Mouse (Mus musculus) c-Kit-negative CD71-positive TER-119-positive erythroid progenitor cells, embryonic 14.5 days (primary cell): ENCODE measurements around the gene 1700028K03Rik.

Experiments
- DNase-seq: peaks from one replicate; pipeline ENCODE4 v3.0.0-alpha.2; 2013; ENCODE audit warnings: low read depth, low spot score

The 1700028K03Rik gene

DNA sequence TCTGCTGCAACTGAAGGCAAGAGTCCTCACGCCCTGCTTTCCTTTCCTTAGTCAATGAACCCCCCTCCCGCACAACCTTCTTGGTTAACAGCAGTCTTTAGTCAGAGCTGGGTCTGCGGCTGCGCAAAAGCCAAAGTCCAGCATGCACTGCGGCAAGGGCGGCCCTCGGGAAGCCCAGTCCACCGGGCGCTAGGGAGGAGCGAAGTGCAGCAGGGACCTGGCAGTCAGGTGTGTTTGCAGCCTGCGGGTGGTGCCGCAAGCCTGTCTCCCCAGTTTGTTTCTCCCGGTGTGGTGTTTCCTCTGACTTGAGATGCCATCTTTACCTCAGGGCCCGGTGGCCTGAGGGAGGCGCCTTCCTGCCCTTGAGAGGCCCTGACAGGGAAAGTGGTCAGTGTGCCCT, at the start of gene 1700028K03Rik:
TSS of gene 1700028K03Rik (plus strand) at position 129 of the 400 bp plus-strand sequence.
- no peak for DNase-seq

DNA sequence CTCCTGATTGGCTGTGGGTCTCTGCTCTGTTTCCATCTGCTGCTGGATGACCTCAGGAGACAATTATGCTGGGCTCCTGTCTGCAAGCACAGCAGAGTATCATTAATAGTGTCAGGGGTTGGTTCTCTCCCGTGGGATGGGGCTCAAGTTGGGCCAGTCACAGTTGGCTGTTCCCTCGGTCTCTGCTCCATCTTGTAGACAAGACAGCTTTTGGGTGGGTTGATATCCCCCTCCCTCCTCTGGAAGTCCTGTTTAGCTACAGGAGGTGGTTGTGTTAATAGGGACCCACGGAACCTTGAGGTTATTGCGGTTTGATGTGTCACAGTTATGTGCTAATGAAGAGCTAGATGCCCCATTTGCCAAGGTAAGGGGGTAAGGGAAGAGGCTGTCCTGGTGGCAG, 45.5 kb upstream of the 1700028K03Rik start:
- no peak for DNase-seq

DNA sequence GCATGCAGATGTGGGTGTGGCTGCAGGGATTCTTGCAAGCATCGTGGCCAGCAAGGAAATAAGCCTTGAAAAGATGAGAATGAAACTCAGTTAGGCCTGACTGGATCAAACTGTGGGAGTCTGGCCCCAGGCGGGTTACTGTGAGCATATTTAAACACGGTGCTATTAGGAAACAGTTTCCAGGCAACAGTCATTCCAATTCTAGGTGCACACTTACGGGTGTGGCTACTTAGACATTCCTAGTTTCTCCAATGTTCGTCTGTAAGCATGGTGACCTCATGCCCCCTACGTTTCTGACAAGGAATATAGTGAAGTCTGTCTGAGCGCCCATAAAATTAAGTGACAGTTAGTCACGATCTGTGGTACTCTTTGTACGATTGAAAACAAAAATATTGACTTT, 43.5 kb upstream of the 1700028K03Rik start:
- DNase-seq = no peak

DNA sequence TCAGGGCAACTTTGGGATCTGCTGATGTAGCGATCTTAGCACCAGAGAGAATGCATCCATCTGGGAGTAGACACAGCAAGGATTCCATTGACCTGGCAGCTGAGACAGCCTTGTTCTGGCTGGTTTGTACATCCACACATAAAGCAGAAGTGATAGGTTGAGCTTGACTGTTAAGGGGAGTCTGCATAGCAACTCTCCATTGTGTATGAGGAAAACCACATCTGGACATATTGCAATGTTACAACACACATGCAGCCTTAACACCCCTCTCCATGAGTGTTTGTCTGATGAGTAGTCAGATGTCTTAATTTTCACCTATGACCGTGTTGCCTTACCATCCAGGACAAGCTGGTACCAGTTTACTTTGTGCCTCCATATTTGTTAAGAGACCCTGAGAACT, 42.0 kb upstream of the 1700028K03Rik start:
- no peak for DNase-seq

DNA sequence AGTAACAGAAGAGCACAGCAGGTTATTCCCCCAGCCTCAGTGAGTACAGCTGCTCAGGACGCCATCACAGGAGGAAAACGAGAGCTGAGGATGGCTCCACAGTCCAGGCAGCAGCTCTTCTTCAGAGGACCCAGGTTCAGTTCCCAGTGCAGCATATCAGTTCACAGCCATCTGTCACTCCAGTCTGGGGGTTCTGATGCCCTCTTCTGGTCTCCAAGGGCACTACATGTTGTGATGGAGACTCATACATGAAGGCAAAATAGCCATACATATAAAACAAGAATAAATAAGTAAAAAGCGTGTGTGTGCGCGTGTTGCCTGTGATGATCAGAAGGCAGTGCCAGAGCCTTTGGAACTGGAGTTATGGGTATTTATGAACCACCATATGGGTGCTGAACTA, 39.8 kb upstream of the 1700028K03Rik start:
- DNase-seq = no peak

DNA sequence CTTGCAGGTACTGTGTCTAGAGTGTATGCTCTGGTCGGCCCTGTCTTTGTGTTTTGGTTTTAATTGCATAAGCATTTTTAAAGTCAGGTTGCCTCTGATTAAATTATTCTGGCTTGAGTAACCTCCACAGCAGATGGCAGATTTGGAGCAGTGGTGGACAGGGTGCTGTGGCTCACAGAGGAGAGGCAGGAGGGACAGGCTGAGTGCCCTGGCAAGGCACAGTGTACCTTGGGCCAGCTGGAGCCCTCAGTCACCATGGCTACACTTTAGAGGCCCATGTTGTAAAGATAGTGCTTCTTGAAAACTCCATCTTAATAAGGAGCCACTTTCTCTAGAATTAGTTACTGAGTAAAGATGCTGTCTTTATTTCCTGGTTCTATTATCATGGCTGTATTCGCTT, 38.5 kb upstream of the 1700028K03Rik start:
- DNase-seq = no peak

DNA sequence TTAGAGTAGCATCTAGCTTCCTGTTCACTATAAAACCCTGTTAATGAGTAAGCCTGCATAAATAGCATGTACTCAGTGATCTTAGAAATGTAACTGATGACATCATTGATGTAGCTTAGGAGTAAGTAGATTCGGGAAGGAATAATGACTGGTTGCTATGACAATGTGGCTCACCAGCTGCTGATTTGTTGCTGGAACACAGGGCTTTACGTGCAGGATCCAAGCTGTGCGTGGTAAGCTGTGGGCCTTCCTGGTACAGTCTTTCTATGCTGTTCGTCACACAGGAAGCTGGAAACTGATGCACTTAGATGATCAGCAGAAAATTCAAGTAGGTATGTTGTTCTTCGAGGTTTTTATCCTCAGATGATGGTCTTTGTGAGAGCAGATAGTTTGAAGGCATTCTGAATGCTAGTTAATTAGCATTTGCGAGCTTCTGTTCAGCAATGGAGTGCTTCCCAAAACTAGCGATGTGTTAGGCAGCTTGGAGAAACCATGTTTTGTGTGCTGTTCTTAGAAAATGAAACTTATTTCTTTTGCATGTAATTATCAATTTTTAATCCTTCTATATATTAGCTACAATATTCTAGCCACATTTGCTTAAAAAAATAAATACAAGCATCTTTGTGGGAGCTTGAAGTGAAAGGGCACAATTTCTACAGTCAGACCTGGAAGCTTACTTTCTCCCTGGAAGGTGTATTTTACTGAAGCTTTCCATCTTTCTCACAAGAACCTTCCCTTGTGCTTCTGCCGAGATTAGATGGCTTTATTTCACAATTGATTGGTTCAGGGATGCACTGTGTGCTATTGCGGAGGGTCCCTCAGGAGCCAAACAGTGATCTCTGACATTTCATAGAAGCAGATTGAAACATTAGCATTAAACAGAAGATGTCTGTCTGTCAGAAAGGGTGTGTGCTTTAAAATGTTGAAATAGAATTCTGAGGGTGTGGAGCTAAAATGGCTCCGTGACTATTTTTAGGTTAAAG, 36.7 kb upstream of the 1700028K03Rik start:
- DNase-seq = no peak

DNA sequence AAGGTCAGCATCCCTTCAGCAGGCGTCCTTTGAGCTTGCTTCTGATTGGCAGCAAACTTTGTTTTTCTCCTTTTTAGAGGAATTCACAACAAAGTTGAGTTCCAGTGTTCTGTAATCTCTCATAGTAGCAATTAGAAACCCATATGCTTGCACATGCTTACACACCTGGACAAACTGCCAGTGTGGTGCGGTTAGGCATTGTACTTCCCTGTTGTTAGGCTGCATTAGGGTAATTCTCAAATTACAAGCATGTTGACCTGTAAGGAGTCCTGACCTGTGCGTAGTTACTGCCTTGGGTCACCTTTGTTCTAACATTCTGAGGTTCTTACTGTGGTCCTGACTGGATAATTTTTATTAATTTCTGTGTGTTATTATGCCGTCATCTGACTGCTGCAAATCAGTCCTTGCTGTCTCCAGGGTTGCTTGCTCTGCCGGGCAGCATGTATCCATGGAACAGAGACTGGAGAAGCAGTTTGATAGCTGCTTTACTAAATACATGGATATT, 35.7 kb upstream of the 1700028K03Rik start:
- DNase-seq = no peak

DNA sequence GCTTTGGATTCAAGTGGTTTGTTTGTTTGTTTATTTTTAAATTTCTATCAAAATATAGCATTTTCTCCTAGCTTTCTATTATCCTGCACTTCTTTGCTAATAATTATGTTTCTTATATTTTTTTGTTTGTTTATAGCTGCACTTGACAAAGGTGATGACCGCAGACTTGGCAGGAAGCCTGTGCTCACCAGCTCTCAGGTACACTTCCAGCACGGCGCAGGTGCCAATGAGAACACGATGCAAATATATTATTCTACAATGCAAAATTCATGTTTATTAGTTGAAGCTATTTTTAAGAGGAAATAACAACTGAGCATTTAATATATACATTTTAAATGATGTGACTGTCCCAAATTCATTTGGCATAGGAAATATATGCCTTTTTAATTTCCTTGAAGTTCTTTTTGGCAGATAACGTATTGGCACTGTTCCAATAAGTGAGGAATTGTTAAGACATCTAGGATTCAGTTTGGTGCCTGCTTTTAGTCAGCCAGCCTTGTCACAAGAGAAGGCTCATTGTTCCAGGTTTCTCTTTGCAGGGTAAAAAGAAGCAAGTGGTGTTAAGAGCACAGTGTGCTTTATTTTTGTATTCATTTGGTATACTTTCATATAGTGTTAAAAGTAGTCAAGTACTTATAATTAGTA, 34.5 kb upstream of the 1700028K03Rik start:
- no peak for DNase-seq

DNA sequence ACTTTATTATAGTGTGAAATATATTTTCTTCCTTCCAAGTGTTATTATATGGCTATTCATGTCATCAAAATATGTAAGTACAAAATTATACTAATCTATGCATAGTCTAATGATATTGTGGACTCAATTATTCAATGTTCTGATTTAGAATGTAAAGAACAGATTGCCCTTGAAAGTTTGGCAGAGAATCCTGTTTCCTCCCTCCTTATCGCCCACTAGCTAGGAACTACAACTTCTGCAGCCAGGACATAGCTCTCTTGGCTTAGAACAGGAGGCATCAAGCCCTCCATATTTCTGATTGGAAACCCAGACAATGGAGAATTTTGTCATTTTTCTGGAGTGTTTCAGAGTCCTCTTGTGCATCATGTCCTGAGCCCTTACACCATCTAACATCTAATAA, 33.8 kb upstream of the 1700028K03Rik start:
- no peak for DNase-seq

DNA sequence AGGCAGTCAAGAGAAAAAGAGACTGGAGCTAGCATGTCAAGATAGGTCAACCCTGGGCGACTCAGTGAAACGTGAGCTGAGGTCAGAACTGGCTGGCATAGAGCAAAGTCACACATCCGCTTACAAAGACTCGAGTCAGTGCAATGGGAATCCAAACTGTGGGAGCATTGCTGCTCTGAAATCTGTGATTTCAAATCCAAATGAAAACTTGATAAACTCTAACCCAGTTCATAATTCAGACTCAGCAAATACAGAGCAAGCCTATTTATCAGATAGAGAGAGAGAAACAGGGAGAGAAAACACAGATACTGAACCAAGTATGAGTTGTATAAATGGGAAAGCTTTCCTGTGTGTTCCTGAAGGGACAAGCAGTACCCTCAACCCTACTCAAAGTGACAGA, 27.2 kb upstream of the 1700028K03Rik start, which contains the start of gene Gm42669:
TSS of gene Gm42669 (plus strand) at position 301 of the 400 bp plus-strand sequence.
- no peak for DNase-seq

DNA sequence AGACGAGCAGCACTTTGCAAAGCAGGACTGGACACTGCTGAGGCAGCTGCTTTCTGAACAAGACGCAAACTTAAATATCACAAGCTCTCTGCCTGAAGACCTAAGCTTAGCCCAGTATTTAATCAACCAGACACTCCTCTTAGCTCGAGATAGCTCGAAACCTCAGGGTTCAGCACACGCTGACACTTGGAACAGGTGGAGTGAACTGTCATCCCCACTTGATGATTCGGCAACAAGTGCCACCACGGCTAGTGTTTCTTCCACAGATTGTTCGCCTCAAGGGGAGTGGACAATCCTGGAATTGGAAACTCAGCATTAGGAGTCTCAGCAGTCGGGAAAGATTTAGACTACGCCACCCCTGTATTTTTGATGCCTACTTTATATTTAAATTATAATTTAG, 24.0 kb upstream of the 1700028K03Rik start:
- DNase-seq = no peak

DNA sequence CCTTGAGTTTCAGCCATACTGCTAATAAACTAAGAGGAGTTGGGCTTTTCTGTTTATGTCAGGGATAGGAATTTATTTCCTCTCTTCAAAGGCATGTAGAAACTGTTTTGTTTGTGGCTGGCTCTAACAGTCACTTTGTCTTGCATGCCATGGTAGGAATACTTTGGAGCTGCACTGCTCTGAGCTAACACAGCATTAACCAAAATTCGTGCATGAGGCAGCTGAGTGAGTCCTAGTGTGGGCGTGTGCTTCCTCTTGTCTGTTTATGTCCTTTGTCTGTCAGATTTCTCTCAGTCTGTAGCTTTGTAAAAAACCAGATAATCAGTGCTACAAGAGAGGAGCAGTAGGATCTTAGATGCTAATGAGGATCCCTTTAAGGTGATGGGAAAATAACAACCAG, 23.2 kb upstream of the 1700028K03Rik start:
- no peak for DNase-seq

DNA sequence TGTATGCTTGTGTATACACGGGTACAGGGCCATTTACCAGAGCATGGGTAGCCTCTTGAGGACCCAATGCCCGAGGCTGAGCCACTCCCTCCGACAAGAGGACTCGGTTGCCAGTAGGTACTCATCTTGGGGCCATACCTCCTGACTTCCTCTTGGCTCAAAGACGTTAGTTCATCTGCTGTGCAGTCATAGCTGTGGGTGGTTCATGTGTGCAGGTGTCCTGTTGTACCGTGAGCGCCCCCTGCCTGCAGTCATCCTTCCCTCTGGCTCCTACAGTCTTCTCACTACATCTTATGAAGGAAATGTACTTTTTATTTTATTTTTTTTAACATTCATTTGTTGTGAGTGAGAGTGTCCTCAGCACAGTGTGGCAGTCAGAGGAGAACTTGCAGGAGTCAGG, 20.9 kb upstream of the 1700028K03Rik start:
- DNase-seq = peak; percentile 34

DNA sequence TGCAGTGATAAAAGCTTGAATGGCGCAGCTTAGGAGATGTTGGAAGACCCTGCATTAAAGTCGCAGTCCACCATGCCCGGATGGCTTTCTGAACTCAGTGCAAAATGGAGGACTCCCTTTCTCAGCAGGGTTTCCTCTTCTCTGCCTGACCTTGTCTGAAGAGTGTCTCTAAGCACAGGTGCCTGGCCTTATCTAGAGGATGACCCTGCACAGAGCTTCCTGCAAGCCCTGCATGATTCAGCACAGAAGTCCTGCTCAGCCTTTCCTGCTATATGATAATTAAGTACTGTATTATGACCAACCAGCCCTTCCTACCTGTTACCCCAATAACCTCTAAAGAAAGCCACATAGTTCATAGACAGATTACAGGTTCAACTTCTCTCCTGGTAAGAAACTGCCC, 19.1 kb upstream of the 1700028K03Rik start:
- no peak for DNase-seq

DNA sequence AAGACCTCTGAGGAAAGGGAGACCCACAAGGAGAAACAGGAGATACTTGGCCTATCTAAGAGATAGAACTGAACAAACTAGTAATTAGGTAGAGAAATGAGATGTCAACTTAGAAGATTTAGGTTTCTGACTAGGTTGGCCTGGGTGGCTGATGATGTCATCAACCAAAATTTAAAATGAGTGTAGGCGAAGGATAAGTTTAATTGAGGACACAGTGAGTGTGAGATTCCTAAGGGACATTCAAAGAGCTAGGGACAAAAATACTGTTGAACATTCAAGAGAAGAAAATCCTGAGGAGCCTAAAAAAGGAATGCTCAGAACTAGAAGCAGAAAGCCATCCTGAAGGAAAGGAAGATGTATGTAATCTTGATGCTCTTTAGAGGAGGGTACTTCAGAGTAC, 18.4 kb upstream of the 1700028K03Rik start:
- no peak for DNase-seq

DNA sequence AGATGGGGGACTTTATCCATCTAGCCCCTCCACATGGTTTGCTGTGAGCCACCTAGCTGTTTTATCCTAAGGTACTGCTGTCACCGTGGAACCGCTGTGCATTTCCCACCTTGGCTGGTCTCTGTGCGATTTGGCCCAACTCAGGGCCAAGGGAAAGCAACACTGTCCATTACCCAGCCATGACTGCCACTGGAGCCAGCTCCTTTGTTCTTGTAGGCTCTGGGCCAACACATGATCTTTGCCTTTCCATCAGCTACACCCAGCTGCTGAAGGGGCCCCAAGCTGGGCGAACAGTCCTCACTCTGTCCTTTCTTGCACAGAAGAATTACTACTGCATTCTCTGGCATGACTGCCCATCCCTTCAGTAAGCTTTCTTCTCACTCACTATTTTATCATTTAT, 15.9 kb upstream of the 1700028K03Rik start:
- DNase-seq = no peak

DNA sequence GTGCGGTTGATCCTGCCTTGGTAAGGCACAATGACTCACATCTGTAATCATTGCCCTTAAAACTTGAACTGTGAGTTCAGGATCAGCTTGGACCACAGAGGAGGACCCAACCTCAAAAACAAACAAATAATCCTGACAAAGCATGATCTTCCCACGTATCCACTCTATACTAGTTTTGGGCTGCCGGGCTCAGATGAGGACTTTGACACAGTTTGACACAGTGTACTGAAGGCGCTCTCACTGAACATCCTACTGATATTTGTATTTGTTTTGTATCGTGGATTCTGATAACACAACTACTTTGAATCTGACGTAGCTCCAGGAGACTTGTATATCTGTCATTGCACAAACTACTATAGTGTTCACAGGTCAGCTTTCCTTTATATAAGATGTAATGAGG, 13.1 kb upstream of the 1700028K03Rik start:
- no peak for DNase-seq

DNA sequence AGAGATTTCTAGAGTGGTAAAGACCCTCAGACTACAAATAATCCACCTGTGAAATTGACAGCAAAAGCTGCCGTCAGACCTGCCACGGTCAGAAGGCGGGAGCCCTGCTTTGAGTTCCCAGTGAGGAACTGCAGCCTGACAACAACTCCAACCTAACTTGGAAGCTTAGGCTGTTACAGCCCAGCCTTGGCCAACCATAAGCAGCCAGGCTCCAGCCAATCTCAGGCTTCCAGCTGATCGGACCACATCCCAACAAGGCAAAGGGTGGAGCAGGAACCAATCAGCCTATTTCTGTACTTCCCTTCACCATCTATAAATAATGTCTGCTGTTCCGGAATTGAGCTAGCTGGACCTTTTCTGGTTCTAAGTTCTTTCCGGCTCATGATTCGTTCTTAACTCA, 12.6 kb upstream of the 1700028K03Rik start:
- DNase-seq = no peak

DNA sequence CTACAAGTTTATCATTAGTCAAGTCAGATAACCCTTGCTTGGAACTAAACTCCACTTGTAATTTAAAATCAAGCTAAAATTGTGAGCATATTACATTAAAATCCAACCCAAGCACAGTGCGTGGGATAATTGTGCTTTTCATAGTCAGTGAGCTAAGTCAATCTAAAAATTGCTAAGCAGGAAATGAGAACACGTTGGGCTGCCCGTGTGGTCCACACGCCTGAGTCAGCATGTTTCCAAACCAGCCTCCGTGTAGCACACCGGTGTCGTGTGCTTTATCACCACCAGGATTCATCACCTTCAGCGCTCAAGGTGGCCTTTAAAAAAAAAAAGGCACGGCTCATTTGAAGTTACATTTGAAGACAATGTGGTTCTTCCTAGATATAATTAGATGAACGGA, 10.2 kb upstream of the 1700028K03Rik start:
- no peak for DNase-seq

DNA sequence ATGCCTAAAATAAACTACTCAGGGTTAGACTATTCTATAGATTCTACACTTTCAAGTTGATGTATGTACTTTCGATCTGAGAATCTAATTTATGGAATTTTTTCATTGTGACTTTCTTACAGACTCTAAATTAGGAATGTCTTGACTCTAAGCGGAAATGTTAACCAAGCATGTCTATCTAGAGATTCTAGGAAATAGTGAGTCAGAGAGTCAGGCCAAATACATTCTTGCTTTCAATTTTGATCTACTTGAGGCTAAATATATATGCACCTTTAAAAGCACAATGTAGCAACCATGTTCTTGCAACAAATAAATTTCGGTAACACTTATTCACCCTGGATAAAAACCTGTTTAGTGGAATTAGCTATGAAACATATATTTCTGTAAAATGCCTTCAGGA, 5.7 kb upstream of the 1700028K03Rik start:
- no peak for DNase-seq

DNA sequence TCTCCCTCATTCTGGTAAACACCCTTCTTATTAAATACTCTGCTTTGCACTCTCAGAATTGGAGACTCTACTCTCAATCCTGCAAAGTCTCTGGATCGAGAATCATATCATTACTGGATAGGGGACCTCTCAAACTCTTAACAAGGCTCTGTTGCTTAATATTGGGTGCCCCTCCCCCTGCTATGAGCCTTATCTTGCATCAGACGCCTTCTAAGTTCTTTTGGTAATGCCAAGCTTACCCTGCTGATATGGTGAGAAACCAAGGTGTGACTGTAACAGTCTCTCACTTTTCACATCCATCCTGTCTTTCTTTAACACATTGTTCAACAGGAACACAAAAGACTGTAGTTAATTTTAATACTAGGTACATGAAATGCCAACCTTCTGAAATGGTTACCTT, 919 bp upstream of the 1700028K03Rik start:
- DNase-seq = no peak

DNA sequence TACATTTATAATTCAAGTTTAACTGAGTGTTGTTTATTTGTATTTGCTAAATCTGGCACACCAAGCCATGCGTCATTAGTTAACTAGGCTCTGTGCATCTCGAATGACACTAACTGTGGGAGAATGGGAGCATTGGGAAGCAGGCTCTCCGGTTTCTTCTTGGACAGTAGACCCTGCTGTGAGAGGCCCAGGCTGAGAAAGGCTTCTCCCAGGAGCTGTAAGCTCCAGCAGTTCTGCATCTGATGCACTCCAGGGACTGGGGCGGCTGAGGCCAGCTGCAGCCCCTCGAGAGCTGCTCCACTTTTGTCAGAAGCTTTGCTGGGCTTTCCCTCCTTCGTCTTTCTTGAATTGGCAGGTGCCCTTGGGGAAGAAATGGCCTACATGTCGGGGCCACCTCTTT, 7.2 kb downstream of the 1700028K03Rik start:
- no peak for DNase-seq
